ENCODE assay signal across 8 mouse cellular contexts in the genomic region with DNA sequence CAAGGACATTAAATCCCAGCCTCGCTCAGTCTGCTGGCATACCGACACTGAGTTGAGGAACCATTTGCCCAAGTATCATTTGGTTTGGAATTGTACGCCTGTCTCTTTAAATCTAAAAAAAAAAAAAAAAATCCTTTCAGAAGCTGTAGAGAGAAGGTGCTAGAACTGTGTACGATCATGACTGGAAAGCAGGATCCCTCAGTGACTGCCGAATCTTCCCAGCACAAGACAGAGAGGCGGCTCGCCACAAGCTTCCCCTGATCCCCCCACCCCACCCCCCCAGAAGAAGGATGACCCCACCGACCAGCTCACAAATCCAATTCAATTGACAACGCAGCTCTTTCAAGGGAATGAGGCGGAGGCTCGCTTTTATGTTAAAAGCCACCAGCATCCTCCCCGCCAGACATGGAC. TPM values are rescaled to one million over a fixed set of nuclear protein-coding genes. Genes with fewer than 3 reads are reported as not detected.
A peak's percentile ranks its signal among the peaks of the same experiment; 100 is the strongest.
DNase-seq lines count a peak whose midpoint lies in the region; ATAC-seq and TF ChIP-seq lines count a peak whose summit lies in the region.

No protein-coding gene starts in this region.

- TF ChIP-seq CTCF in spleen, adult 2 months (IDR thresholded peaks at IDR 0.05; ENCODE audit: extremely low read depth, insufficient read depth, insufficient read length, insufficient replicate concordance) = no peak
- TF ChIP-seq CTCF in hindbrain, postnatal 0 days (IDR thresholded peaks at IDR 0.05; ENCODE audit: low read depth) = no peak

- H3K4me3 ChIP-seq in spleen, adult 2 months (ENCODE audit: extremely low read depth, insufficient read depth, insufficient read length) = peak overlapping the region; percentile 24; the same call in 1 of the 2 replicates
- peak overlapping the region; percentile 66 for H3K4me3 ChIP-seq in hindbrain, postnatal 0 days (ENCODE audit: low read length)
- peak overlapping the region; percentile 43 for H3K4me3 ChIP-seq in myocyte

- H3K4me2 ChIP-seq in hindbrain, postnatal 0 days (ENCODE audit: low read depth, low read length) = peak overlapping the region; percentile 75
- H3K4me2 ChIP-seq in myocyte (ENCODE audit: low read depth) = peak overlapping the region; percentile 79

- no peak for TF ChIP-seq POLR2A in spleen, adult 2 months (IDR thresholded peaks at IDR 0.05; ENCODE audit: low read depth, low read length)
- TF ChIP-seq POLR2A in myocyte (IDR thresholded peaks at IDR 0.05; ENCODE audit: insufficient read length, low read depth) = no peak

- H3K4me1 ChIP-seq in spleen, adult 2 months (ENCODE audit: control insufficient read depth, insufficient read depth, insufficient read length) = no peaks in the 10 kb centered on the region
- H3K4me1 ChIP-seq in hindbrain, postnatal 0 days (ENCODE audit: insufficient read depth, low read length) = peaks cover 14% of the 10 kb centered on the region; the same call in 1 of the 2 replicates

- H3K27ac ChIP-seq in spleen, adult 2 months (ENCODE audit: insufficient read depth, low read length) = no peak overlapping the region
- peak overlapping the region; percentile 97 for H3K27ac ChIP-seq in hindbrain, postnatal 0 days

- peak overlapping the region; percentile 36 for H3ac ChIP-seq in myocyte (ENCODE audit: control insufficient read depth, insufficient read length)

- peak overlapping the region; percentile 81 for H3K9ac ChIP-seq in hindbrain, postnatal 0 days (replicated peaks; ENCODE audit: low read length)

- peak; percentile 31 for ATAC-seq in frontal cortex, adult (ENCODE audit: low TSS enrichment)
- ATAC-seq in hindbrain, postnatal 0 days = peak; percentile 70
- ATAC-seq in erythroid progenitor cell, adult 5-6 weeks (replicated peaks; ENCODE audit: low FRiP score, poor library complexity, severe bottlenecking) = no peak

- H3K9me3 ChIP-seq in hindbrain, postnatal 0 days (ENCODE audit: low read length) = no peaks in the 10 kb centered on the region

- H3K27me3 ChIP-seq in spleen, adult 2 months (ENCODE audit: control insufficient read depth, insufficient read depth, low read length) = no peaks in the 10 kb centered on the region
- H3K27me3 ChIP-seq in hindbrain, postnatal 0 days (ENCODE audit: insufficient read depth, low read length) = no peaks in the 10 kb centered on the region
- no peaks in the 10 kb centered on the region for H3K27me3 ChIP-seq in myocyte (ENCODE audit: control insufficient read depth, insufficient read depth, insufficient read length)

- 84% methylated on average over 12 of the region's 12 CpGs for WGBS in spleen, adult 2 months
- WGBS in hindbrain, postnatal 0 days = 5% methylated on average over 12 of the region's 12 CpGs

- DNase-seq in frontal cortex, postnatal 10 days (ENCODE audit: low spot score in 2 of 2) = no peak
- DNase-seq in spleen, adult 2 months (ENCODE audit: low read depth in 1 of 2, low spot score in 2 of 2) = no peak
- no peak for DNase-seq in spleen, postnatal 36 days (ENCODE audit: low spot score in 2 of 2)
- DNase-seq in hindbrain, postnatal 0 days (ENCODE audit: low spot score) = peak; percentile 67
- DNase-seq in thymus, postnatal 14 days = no peak

- H3K36me3 ChIP-seq in spleen, adult 2 months (ENCODE audit: control insufficient read depth, insufficient read depth, low read length) = peaks cover 15% of the 10 kb centered on the region
- H3K36me3 ChIP-seq in hindbrain, postnatal 0 days (ENCODE audit: insufficient read depth, low read length) = no peaks in the 10 kb centered on the region
- H3K36me3 ChIP-seq in myocyte (ENCODE audit: control insufficient read depth, insufficient read depth) = peaks cover 3% of the 10 kb centered on the region

- H3K79me2 ChIP-seq in myocyte (ENCODE audit: control insufficient read depth, insufficient read depth) = no peaks in the 10 kb centered on the region

TF ChIP-seq in myocyte, 11 proteins besides CTCF, POLR2A, EP300 and RAD21:
- no peak for TF ChIP-seq SRF (IDR thresholded peaks at IDR 0.05; ENCODE audit: control insufficient read depth, insufficient read length, low read depth)
- TF ChIP-seq POLR2AphosphoS2 (IDR thresholded peaks at IDR 0.05; ENCODE audit: insufficient read length, low read depth) = no peak
- no peak for TF ChIP-seq MYOD1 (IDR thresholded peaks at IDR 0.05; ENCODE audit: control insufficient read depth in 1 of 3, insufficient read length in 2 of 3, low read depth in 2 of 3)
- TF ChIP-seq USF1 (IDR thresholded peaks at IDR 0.05; ENCODE audit: low read depth) = no peak
- no peak for TF ChIP-seq TCF12 (IDR thresholded peaks at IDR 0.05; ENCODE audit: insufficient read depth, poor library complexity, severe bottlenecking)
- no peak for TF ChIP-seq E2F4 (IDR thresholded peaks at IDR 0.05; ENCODE audit: insufficient read depth)
- TF ChIP-seq CEBPB (IDR thresholded peaks at IDR 0.05; ENCODE audit: insufficient read depth, poor library complexity, severe bottlenecking) = no peak
- no peak for TF ChIP-seq TCF3 (IDR thresholded peaks at IDR 0.05; ENCODE audit: insufficient read length, low read depth)
- no peak for TF ChIP-seq REST (IDR thresholded peaks at IDR 0.05; ENCODE audit: insufficient read depth, insufficient read length)
- TF ChIP-seq MYOG (IDR thresholded peaks at IDR 0.05; ENCODE audit: control insufficient read depth in 1 of 3, insufficient read depth in 1 of 3, insufficient read length in 2 of 3, low read depth in 2 of 3) = no peak
- TF ChIP-seq MAX (IDR thresholded peaks at IDR 0.05; ENCODE audit: low read depth) = no peak

RNA-seq across cellular contexts. Expression of a gene that starts 47.1 kb away (rescaled TPM):
- 191 and 308 TPM in 2 replicates for polyA plus RNA-seq in spleen, adult 2 months (2012; rRNA removed)
- total RNA-seq in hindbrain, postnatal 0 days (2014; rRNA removed) = 1,096 and 1,413 TPM in 2 replicates
- 1,008 and 1,032 TPM in 2 replicates for polyA plus RNA-seq in hindbrain, postnatal 0 days (2015; fragmentation: Nextera tagmentation; extraction: Ambion mirVana)
- polyA plus RNA-seq in myocyte (2012; fragmentation: generic; extraction: Trizol) = 713 TPM
- total RNA-seq in erythroid progenitor cell, adult 5-6 weeks (2015; ENCODE audit: low replicate concordance) = 31.4 and 46.9 TPM in 2 replicates
- total RNA-seq in erythroid progenitor cell, adult 5-6 weeks (2017; ENCODE audit: low replicate concordance) = 11.6 and 17.5 TPM in 2 replicates
